In genomic region chrX:101980586-101980985, GRCm38 (mm10) we compare ENCODE assay signal across 13 mouse cellular contexts.
"Had no signal": no experiment of that assay in that cellular context is flagged by ENCODE, and none has a peak within 500 bp of the region (broad histone marks: within the 10 kb centered on the region; RNA-seq: fewer than 3 reads in every experiment).

No protein-coding gene starts in this region.

- H3K9ac ChIP-seq: liver, embryonic 15.5 days; midbrain, embryonic 13.5 days; neural tube, embryonic 15.5 days had no signal

- H3K4me1 ChIP-seq: liver, embryonic 15.5 days; midbrain, embryonic 13.5 days had no signal

- H3K4me2 ChIP-seq: liver, embryonic 11.5 days; liver, embryonic 15.5 days; midbrain, embryonic 13.5 days; neural tube, embryonic 15.5 days had no signal

- H3K27ac ChIP-seq: layer of hippocampus, adult 2 months; limb, embryonic 10.5 days; liver, embryonic 15.5 days; midbrain, embryonic 13.5 days; neural tube, embryonic 15.5 days had no signal

- DNase-seq: kidney, postnatal 4 days; lung, adult 2 months; lung, postnatal 36 days; right cerebral cortex, adult 18-20 months; right cerebral cortex, postnatal 25 days; thymus, postnatal 36 days had no signal

- H3K4me3 ChIP-seq: layer of hippocampus, adult 2 months; limb, embryonic 10.5 days; liver, embryonic 15.5 days; midbrain, embryonic 13.5 days; neural tube, embryonic 15.5 days had no signal

- H3K9me3 ChIP-seq: limb, embryonic 10.5 days; liver, embryonic 15.5 days; midbrain, embryonic 13.5 days; neural tube, embryonic 15.5 days had no signal

- ATAC-seq: lung, postnatal 0 days; midbrain, embryonic 13.5 days had no signal

- H3K36me3 ChIP-seq: limb, embryonic 10.5 days; liver, embryonic 15.5 days; midbrain, embryonic 13.5 days; neural tube, embryonic 15.5 days had no signal
